Mouse (Mus musculus) embryonic fibroblast, embryonic 13.5 days (primary cell): ENCODE measurements at regions not wholly inside any gene's neighbourhood (a gene's known extent, or its start where the extent isn't known, plus 50 kb on each side); places are given as distances from the start of the nearest gene placed in this dataset.

ENCODE experiments used
- CTCF ChIP-seq: IDR thresholded peaks from 2 replicates; pipeline ENCODE4 v1.5.1; 2011; ENCODE audit warnings: mild to moderate bottlenecking, control low read depth, low read length, moderate library complexity, borderline replicate concordance; ENCODE audit not compliant: insufficient read depth
- POLR2A ChIP-seq: IDR thresholded peaks from 2 replicates; pipeline ENCODE4 v1.6.1; 2011; ENCODE audit warnings: low read depth, mild to moderate bottlenecking, control low read depth, low read length, moderate library complexity

DNA sequence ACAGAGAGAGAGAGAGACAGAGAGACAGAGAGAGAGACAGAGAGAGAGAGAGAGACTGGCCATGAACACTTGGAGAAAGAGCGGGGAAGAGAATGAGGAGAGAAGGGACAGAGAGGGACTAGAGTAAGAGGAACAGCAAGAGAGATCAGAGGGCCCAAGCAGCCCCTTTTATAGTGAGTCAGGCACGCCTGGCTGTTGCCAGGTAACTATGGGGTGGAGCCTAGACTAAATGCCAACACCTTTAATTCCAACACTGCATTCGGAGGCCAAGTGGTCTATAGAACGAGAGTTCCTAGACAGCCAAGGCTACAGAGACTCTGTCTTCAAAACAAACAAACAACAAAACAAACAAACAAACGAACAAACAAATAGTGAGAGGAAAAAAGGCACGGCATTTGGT lies 148.1 kb downstream of the Foxo1 start:
- no peak for TF ChIP-seq CTCF
- no peak for TF ChIP-seq POLR2A
